Mouse (Mus musculus) inflammation-experienced regulatory T-cells, adult 6 months (primary cell): ENCODE measurements at regions not wholly inside any gene's neighbourhood (a gene's known extent, or its start where the extent isn't known, plus 50 kb on each side); places are given as distances from the start of the nearest gene placed in this dataset.

Source experiments
- ATAC-seq: one replicate; pipeline ENCODE4 v1.8.0; 2017

DNA sequence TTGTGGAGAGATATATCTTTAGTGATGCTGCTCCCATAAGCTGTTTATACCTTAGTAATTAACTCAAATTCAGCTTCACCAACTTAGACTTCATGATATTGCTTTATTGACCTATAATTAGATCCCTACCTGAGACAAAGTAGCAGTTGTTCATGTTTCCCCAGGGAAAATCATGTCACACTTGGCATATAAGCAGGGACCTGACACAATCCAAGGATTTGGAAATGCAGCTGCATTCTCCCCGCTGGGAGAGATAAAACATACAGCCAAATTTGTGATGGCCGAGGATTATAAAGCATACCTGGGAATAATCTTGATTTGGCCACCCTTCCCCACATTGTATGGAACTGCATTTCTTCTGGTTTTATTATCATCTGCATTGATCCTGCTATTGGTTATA, 55.6 kb upstream of the Tmc1 start:
- no peak for ATAC-seq

DNA sequence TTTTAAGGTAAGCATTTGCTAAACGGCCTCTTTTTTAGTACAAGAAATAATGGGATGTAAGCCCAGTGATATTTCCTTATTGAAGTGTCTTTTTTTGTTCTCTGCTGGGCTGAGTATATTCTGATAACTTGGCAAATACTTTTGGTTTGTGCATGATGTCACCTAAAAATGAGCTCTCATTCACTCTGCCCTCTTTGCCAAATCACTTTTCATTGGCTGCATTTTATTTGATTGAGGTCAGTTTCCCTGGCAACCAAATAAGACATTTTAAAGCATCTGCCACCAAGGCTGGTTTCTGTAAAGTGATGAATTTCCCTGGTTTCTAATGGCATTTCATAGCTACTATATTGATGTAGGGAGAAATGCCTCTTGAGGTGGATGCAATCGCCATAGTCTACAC, 50.4 kb upstream of the Tmc1 start:
- no peak for ATAC-seq
